Mouse (Mus musculus): ENCODE measurements at regions not wholly inside any gene's neighbourhood (a gene's known extent, or its start where the extent isn't known, plus 50 kb on each side); places are given as distances from the start of the nearest gene placed in this dataset.
A peak's percentile ranks its signal among the peaks of the same experiment; 100 is the strongest.

DNA sequence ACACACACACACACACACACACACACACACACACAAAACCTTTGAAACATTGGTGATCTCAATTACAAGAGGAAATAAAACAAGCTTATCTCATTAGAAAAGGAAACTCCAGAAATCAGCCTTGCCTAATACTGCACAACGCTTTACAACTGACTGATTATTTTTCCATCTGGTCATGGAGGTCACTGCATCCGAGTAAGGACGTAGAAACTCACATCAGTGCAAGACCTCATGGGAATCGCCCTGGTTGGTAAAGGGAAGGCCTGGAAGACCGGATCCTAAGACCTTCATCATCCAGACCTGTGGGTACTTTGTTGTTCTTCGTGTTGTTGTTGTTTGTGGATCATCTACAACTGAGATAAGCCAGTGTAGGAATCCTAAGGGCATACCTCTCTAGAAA, 77.8 kb upstream of the Sestd1 start:
- Histone ChIP-seq H3K36me3 (no peaks in the 10 kb centered on the region), H3K27ac (replicated peaks) (no peak overlapping the region), H3K4me1 (no peaks in the 10 kb centered on the region), H3K27me3 (ENCODE audit: low read depth, poor library complexity, severe bottlenecking) (no peaks in the 10 kb centered on the region), H3K9me3 (replicated peaks) (no peaks in the 10 kb centered on the region), H3K4me3 (no peak overlapping the region)
- WGBS: 86% methylated on average over 6 of the region's 6 CpGs
- no peak for DNase-seq (ENCODE audit: low spot score)

GRCm38 (mm10) chr2:77356798-77357197, 76.4 kb upstream of the Sestd1 start:
- DNase-seq (ENCODE audit: low spot score): no peak
- H3K27ac ChIP-seq (replicated peaks): no peak overlapping the region
- H3K4me3 ChIP-seq: no peak overlapping the region
- no peaks in the 10 kb centered on the region for H3K27me3 ChIP-seq (ENCODE audit: low read depth, poor library complexity, severe bottlenecking)
- H3K36me3 ChIP-seq: no peaks in the 10 kb centered on the region
- 76% methylated on average over 10 of the region's 10 CpGs for WGBS
- no peaks in the 10 kb centered on the region for H3K4me1 ChIP-seq
- H3K9me3 ChIP-seq (replicated peaks): no peaks in the 10 kb centered on the region

- Histone ChIP-seq H3K27me3 (ENCODE audit: low read depth, poor library complexity, severe bottlenecking) (no peaks in the 10 kb centered on the region), H3K4me1 (no peaks in the 10 kb centered on the region), H3K9me3 (replicated peaks) (no peaks in the 10 kb centered on the region), H3K4me3 (no peak overlapping the region), H3K36me3 (no peaks in the 10 kb centered on the region), H3K27ac (replicated peaks) (no peak overlapping the region)
- WGBS: 88% methylated on average over 8 of the region's 8 CpGs
- no peak for DNase-seq (ENCODE audit: low spot score)
These were observed 71.7 kb upstream of the Sestd1 start for GRCm38 (mm10) chr2:77351987-77352628.

DNA sequence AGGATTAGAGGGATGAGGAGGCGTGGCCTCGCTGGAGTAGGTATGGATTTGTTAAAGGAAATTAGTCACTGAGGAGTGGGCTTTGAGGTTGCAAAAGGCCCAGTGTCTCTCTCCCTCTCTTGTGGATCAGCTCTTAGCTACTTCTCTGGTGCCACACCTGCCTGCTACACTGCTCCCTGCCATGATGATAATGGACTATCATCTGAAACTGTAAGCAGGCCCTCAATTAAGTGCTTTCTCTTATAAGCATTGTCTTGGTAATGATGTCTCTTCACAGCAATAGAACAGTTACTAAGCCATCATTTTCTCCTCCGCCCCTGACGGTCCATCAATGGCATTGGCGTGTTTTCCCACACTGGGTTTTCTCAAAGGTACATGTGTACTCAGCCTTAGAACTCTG, 66.6 kb upstream of the Sestd1 start:
- WGBS: 92% methylated on average over 5 of the region's 5 CpGs
- Histone ChIP-seq H3K27me3 (ENCODE audit: low read depth, poor library complexity, severe bottlenecking) (no peaks in the 10 kb centered on the region), H3K4me1 (no peaks in the 10 kb centered on the region), H3K9me3 (replicated peaks) (0 out of 2 replicates have a peak, but pooled peaks cover 3% of the 10 kb centered on the region), H3K4me3 (no peak overlapping the region), H3K36me3 (no peaks in the 10 kb centered on the region), H3K27ac (replicated peaks) (no peak overlapping the region)
- DNase-seq (ENCODE audit: low spot score): no peak

- DNase-seq (ENCODE audit: low spot score): no peak
- WGBS: 91% methylated on average over 16 of the region's 16 CpGs
- H3K27me3 ChIP-seq (ENCODE audit: low read depth, poor library complexity, severe bottlenecking): no peaks in the 10 kb centered on the region
- H3K36me3 ChIP-seq: no peaks in the 10 kb centered on the region
- H3K27ac ChIP-seq (replicated peaks): no peak overlapping the region
- no peaks in the 10 kb centered on the region for H3K4me1 ChIP-seq
- 0 out of 2 replicates have a peak, but pooled peaks cover 3% of the 10 kb centered on the region for H3K9me3 ChIP-seq (replicated peaks)
- H3K4me3 ChIP-seq: no peak overlapping the region
These were observed 63.5 kb upstream of the Sestd1 start for GRCm38 (mm10) chr2:77343736-77344440.

DNA sequence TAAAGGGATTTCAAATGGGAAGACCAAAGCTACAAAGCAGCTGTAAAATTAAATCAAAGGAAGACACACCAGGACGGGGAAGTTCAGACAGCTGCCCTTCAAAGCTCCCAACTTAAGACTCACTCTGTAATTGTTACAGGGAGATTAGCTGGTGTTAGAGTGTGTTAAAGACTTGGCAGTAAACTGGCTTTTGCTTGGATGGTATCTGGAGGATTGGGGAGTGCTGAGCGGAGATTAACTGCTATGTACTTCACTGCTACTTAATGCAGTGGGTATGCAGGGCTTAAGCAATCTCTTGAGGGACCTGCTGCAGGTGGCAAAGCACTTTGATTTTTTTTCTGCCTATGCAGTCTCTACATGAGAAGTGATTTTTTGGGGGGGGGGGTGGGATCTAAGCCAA, 62.0 kb upstream of the Sestd1 start:
- H3K4me1 ChIP-seq: no peaks in the 10 kb centered on the region
- 36% methylated on average over 2 of the region's 2 CpGs for WGBS
- 0 out of 2 replicates have a peak, but pooled peaks cover 3% of the 10 kb centered on the region for H3K9me3 ChIP-seq (replicated peaks)
- no peak for DNase-seq (ENCODE audit: low spot score)
- no peaks in the 10 kb centered on the region for H3K27me3 ChIP-seq (ENCODE audit: low read depth, poor library complexity, severe bottlenecking)
- H3K4me3 ChIP-seq: no peak overlapping the region
- no peaks in the 10 kb centered on the region for H3K36me3 ChIP-seq
- H3K27ac ChIP-seq (replicated peaks): no peak overlapping the region

DNA sequence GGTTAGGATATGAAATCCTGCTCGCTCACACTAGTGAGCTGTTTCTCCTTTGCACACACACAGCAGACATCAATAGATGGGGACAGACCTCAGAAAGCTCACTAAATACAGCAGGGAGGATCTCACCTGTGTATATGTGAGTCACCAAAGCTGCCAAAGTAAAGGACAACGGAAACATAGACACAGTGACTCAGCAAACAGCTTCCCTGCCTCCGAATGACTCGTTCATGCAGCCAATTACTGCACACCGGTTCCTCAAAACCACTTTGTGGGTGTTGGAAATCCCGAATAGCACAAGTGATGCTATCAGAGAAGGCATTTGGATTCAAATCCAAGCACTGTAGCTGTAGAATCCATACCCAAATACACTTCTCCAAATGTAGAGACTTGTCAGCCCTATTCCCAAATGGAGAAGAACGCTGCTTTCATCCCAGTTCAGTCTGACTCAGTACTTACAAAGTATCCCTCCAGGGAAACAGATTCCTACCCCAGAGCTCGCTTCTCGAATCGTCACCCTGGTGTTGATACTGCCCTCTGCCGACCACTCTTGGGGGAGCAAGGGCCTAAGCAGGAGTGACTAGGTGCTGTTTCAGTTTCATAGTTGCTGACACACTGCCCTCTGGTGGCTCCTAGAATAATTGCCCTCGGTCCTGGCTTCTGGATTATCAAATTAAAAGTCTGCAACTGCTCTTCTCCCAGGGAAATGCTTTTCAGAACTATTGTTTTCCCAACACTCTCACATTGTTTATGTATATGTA, 61.4 kb upstream of the Sestd1 start:
- Histone ChIP-seq H3K27ac (replicated peaks) (no peak overlapping the region), H3K9me3 (replicated peaks) (0 out of 2 replicates have a peak, but pooled peaks cover under 1% of the 10 kb centered on the region), H3K4me3 (no peak overlapping the region), H3K4me1 (no peaks in the 10 kb centered on the region), H3K27me3 (ENCODE audit: low read depth, poor library complexity, severe bottlenecking) (no peaks in the 10 kb centered on the region), H3K36me3 (no peaks in the 10 kb centered on the region)
- DNase-seq (ENCODE audit: low spot score): peak; percentile 86
- 51% methylated on average over 12 of the region's 12 CpGs for WGBS

- 88% methylated on average over 6 of the region's 6 CpGs for WGBS
- Histone ChIP-seq H3K4me1 (no peaks in the 10 kb centered on the region), H3K27ac (replicated peaks) (no peak overlapping the region), H3K27me3 (ENCODE audit: low read depth, poor library complexity, severe bottlenecking) (no peaks in the 10 kb centered on the region), H3K4me3 (no peak overlapping the region), H3K9me3 (replicated peaks) (no peaks in the 10 kb centered on the region), H3K36me3 (no peaks in the 10 kb centered on the region)
- no peak for DNase-seq (ENCODE audit: low spot score)
These were observed 59.7 kb upstream of the Sestd1 start for GRCm38 (mm10) chr2:77340076-77340475.

GRCm38 (mm10) chr2:77337786-77338406, 57.5 kb upstream of the Sestd1 start:
- H3K4me1 ChIP-seq: 0 out of 2 replicates have a peak, but pooled peaks cover 8% of the 10 kb centered on the region
- DNase-seq (ENCODE audit: low spot score): no peak
- no peak overlapping the region for H3K4me3 ChIP-seq
- 74% methylated on average over 3 of the region's 3 CpGs for WGBS
- no peaks in the 10 kb centered on the region for H3K27me3 ChIP-seq (ENCODE audit: low read depth, poor library complexity, severe bottlenecking)
- no peak overlapping the region for H3K27ac ChIP-seq (replicated peaks)
- H3K36me3 ChIP-seq: no peaks in the 10 kb centered on the region
- H3K9me3 ChIP-seq (replicated peaks): no peaks in the 10 kb centered on the region

DNA sequence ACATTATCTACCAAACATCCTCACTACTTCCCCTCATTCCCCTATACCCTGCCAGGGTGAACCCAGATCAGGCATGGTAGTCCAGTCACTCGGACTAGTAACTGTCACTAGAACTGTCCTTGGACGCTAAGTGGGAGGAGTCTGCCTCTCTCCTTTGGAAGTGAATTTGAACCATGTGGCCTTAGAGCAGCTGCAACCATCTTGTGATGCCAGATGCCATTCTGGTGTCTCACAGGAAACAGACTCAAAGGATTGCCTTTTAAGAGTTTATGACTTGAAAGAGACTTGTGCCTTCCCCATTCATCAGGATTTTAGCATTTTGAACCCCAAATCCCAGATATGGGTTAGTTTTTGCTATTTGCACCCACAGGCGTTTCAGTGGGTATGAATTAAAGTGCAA, 56.9 kb upstream of the Sestd1 start:
- Histone ChIP-seq H3K9me3 (replicated peaks) (no peaks in the 10 kb centered on the region), H3K4me1 (0 out of 2 replicates have a peak, but pooled peaks cover 8% of the 10 kb centered on the region), H3K27me3 (ENCODE audit: low read depth, poor library complexity, severe bottlenecking) (no peaks in the 10 kb centered on the region), H3K36me3 (no peaks in the 10 kb centered on the region), H3K27ac (replicated peaks) (no peak overlapping the region), H3K4me3 (no peak overlapping the region)
- 78% methylated on average over 3 of the region's 3 CpGs for whole genome bisulfite sequencing
- no peak for DNase-seq (ENCODE audit: low spot score)

DNA sequence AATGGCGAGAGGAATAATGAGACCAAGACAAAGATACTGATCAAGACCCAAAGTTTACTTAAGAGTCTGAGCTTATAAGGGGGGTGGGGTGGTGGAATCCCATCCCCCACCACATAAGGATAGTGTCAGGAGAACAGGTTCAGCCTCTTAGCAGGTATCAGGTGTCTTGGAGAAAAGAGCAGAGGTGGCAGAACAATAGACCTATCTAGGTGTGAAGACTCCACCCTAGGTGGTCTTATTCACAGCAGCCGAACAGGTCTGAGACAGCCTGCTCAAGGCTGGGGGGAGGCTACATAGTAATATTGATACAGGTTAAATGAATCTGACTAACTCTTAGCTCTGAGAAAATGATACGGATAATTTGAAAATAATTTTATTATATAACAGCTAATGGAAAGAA, 56.4 kb upstream of the Sestd1 start:
- 80% methylated on average over 3 of the region's 3 CpGs for WGBS
- H3K27me3 ChIP-seq (ENCODE audit: low read depth, poor library complexity, severe bottlenecking): no peaks in the 10 kb centered on the region
- no peaks in the 10 kb centered on the region for H3K9me3 ChIP-seq (replicated peaks)
- DNase-seq (ENCODE audit: low spot score): no peak
- no peak overlapping the region for H3K4me3 ChIP-seq
- H3K4me1 ChIP-seq: 0 out of 2 replicates have a peak, but pooled peaks cover 8% of the 10 kb centered on the region
- no peak overlapping the region for H3K27ac ChIP-seq (replicated peaks)
- no peaks in the 10 kb centered on the region for H3K36me3 ChIP-seq

DNA sequence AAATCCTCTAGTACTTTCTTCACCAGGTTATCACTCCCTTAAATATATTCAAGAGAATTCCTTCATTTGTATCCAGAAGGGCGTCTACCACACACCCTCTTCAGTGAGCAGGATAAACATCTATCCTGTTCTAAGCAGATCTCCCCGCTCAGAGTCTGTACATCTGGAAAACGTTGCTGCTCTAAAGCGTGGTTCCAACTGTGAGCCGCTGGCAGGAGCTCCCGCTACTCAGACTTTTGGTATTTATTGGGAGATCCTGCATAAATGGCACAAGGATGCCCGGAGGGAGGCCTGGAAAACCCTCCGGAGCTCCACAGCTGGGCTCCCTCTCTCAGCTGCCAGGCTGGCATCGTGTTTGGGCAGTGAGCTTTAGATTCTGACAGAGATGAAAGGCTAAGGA, 54.3 kb upstream of the Sestd1 start:
- WGBS: 78% methylated on average over 9 of the region's 9 CpGs
- H3K27ac ChIP-seq (replicated peaks): no peak overlapping the region
- no peaks in the 10 kb centered on the region for H3K9me3 ChIP-seq (replicated peaks)
- no peaks in the 10 kb centered on the region for H3K36me3 ChIP-seq
- no peaks in the 10 kb centered on the region for H3K27me3 ChIP-seq (ENCODE audit: low read depth, poor library complexity, severe bottlenecking)
- no peak for DNase-seq (ENCODE audit: low spot score)
- 0 out of 2 replicates have a peak, but pooled peaks cover 8% of the 10 kb centered on the region for H3K4me1 ChIP-seq
- H3K4me3 ChIP-seq: no peak overlapping the region

All from midbrain, embryonic 10.5 days (tissue).